Mouse (Mus musculus) mature B cell (primary cell): ENCODE measurements at regions not wholly inside any gene's neighbourhood (a gene's known extent, or its start where the extent isn't known, plus 50 kb on each side); places are given as distances from the start of the nearest gene placed in this dataset.

Source experiments
- in situ Hi-C: fragments of 300-500 bp; cut with MboI; formaldehyde crosslinking; loops from 2 replicates; pipeline ENCODE4 v1.14.3; 2019

- in situ Hi-C loops = no loop called here
These were observed 220.2 kb upstream of the Pard3b start for GRCm38 (mm10) chr1:61418396-61418795.

DNA sequence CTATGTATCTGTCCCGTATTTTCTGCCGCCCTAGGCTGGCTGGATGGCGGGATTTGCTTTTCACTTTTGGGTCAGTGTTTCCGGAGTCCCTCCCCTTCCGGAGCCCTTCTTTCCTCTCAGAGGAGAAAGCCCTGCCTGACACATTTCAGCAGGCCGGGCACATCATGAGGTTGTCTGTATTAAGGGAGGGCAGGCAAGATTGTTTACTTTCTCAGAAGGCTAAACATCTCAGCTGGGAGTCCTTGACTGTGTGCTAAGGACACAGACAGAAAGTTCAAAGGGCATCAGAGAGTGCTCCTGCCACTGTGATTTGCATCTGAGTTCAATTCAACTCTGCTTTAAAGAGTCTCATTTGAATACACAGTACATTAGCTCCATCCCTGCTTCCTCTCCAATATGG is 218.8 kb upstream of the Pard3b start:
- in situ Hi-C loops = no loop called here

GRCm38 (mm10) chr1:61423253-61423652 is 215.4 kb upstream of the Pard3b start:
- in situ Hi-C loops = no loop called here

GRCm38 (mm10) chr1:61428706-61429501 is 209.7 kb upstream of the Pard3b start:
- in situ Hi-C loops = no loop called here

GRCm38 (mm10) chr1:61437603-61438002 is 201.0 kb upstream of the Pard3b start:
- in situ Hi-C loops = no loop called here

- in situ Hi-C loops = no loop called here
These were observed 177.2 kb upstream of the Pard3b start for GRCm38 (mm10) chr1:61461435-61461834.

GRCm38 (mm10) chr1:61470617-61471214 is 167.9 kb upstream of the Pard3b start:
- in situ Hi-C loops = no loop called here

DNA sequence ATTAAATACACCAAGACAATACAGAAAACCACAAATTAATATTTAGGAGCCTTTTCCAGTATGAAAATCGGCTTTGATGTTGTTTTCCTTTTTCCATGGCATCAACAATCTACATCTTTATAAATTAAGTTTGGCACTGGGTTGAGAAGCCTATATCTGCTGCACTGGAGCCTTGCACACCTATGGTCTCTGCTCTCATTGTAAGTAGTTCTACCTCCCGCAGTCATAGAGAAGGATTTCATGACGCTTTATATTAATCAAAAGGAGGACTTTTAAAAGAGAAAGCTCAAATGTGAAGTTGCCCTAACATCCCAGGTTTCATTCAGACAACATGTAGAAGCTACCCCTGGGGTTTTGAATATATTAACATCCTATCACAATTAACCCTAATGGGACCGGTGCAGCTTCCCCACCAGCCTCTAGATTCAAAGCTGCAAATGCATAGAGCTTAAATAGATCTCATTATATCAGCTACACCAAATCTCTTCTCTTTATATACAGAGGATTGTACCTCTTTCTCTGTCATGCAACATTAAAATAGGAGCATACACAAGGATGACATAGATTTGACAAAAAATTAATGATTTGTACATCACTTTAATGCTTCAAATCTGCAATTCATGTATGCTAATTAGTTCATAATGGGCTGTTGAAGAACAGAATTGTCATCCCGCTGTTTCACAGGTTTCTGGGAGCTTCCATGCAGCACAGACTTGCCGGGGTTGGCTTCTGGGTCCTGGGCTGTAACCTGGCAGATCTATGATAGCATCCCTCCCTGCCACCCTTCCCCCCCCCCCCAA is 166.6 kb upstream of the Pard3b start:
- in situ Hi-C loops = no loop called here

GRCm38 (mm10) chr1:61472579-61473242 is 165.9 kb upstream of the Pard3b start:
- in situ Hi-C loops = no loop called here

- in situ Hi-C loops = no loop called here
These were observed 153.2 kb upstream of the Pard3b start for GRCm38 (mm10) chr1:61485459-61485858.

- in situ Hi-C loops = no loop called here
These were observed 113.7 kb upstream of the Pard3b start for GRCm38 (mm10) chr1:61524886-61525285.

DNA sequence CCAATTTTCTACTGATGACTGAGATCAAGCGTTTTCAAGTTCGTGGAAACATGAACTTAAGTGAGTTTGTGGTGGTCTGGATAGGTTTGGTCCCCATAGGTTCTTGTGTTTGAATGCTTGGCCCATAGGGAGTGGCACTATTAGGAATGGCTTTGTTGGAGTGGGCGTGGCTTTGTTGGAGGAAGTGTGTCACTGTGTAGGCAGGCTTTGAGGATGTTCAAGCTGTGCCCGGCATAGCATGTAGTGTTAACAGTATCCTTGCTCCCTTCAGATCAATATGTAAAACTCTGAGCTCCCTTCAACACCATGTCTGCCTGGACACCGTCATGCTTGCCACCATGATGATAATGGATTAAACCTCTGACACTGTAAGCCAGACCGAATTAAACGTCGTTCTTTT is 112.7 kb upstream of the Pard3b start:
- in situ Hi-C loops = no loop called here

GRCm38 (mm10) chr1:61528757-61529156 is 109.9 kb upstream of the Pard3b start:
- in situ Hi-C loops = no loop called here

DNA sequence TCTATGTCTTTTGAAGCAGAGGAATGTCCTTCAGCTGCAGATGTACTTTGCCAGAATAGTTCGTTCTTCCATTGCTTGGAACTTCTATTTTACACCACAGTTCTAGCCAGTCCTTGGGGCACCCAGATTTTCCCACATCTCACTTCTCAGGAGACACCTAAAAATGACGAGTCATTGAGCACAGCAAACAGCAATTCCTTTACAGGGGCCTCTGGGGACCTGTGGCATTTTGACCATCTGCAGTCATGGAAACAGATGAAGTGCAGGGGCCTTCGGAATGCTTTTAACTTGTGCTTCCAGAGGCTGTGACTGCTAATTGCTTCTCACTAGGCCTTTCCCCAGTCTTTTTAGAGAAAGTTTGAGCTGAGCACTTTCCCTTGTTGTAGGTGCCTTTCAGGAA is 108.5 kb upstream of the Pard3b start:
- in situ Hi-C loops = no loop called here

DNA sequence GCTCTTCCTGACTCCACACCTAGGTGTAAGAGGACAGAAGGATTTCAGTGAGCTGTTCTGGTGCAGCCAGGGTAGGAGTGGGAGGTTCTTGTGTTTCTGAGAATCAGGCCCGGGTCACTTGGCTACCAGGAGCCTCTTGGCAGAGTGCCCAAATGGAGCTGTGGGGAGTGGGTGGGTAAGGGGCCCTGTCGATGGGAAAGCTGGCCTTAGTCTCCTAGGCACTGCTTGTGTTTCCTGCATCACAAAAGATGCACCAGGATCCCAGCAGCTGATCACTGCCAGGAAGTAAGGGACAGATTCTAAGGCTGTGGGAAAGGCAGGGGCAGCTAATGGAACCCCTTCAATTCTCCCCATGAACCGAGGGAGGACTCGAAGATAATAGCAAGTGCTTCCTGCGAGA is 107.1 kb upstream of the Pard3b start:
- in situ Hi-C loops = no loop called here

- in situ Hi-C loops = no loop called here
These were observed 98.5 kb upstream of the Pard3b start for GRCm38 (mm10) chr1:61540081-61540480.

DNA sequence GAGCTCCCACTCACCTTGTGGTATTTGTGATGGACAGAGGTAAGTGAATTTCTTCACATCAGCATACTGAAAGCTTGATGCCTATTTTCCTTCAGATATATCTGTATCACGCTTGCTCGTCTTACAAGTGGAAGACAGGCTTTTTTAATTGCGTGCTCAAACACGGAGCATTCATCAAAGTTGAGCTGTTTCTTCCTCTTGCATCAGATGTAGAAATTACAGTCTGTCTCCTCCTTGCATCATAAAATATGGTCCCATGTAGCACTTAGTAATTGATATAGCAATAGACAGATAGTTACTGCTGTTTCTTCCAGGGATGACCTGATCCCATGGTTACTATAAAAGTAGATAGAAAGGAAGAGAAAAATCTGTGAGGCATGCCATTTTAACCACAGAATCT is 97.5 kb upstream of the Pard3b start:
- in situ Hi-C loops = no loop called here

- in situ Hi-C loops = no loop called here
These were observed 85.8 kb upstream of the Pard3b start for GRCm38 (mm10) chr1:61552577-61553517.

- in situ Hi-C loops = no loop called here
These were observed 79.1 kb upstream of the Pard3b start for GRCm38 (mm10) chr1:61559514-61559913.

DNA sequence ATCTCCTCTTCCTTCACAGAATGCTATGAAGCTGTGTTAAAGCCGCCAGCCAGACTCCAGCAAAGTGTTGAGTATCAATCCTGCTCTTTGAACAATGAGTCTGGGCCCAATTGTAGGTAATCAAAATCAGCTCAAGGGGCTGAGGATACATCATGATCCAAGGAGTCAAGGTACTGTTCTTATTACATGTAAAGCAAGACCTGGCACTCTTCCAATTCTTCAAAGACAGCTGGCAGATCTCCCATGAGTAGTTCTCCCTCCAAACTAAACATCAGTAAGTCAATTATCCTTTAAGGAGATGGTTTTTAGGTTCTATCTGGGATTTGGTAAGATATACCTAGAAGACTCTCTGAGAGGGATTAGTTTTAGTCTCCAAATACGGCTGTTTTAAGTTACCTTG is 76.5 kb upstream of the Pard3b start:
- in situ Hi-C loops = no loop called here

DNA sequence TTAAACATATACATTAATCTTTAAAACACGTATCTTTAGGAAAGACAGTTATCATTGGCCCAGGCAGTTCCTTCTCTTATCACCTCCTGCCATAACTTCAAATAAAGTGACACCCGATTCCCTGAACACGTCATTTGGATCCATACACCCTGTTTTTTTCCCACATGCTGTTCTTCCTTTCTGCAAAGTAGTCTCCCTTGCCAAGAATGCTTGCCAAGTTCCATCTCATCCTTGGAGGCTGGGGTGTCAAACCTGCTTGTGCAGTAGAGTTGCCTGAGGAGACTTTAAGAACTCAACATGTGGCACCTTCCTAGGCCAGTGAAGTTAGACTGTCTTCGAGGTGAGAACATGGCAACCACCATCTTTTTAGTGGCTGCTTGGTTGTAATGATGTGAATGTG is 73.2 kb upstream of the Pard3b start:
- in situ Hi-C loops = no loop called here
